Mouse (Mus musculus) bone marrow, adult 2 months (tissue): ENCODE data around the gene Fer.

ENCODE experiments used
- CTCF ChIP-seq: fragments of 200-500 bp; IDR thresholded peaks from 2 replicates; pipeline ENCODE4 v1.5.1; 2011; ENCODE audit warnings: low read length, control low read depth; ENCODE audit not compliant: control insufficient read depth, insufficient read depth
- POLR2A ChIP-seq: fragments of 200-500 bp; IDR thresholded peaks from 2 replicates; pipeline ENCODE4 v1.6.1; 2011; ENCODE audit warnings: low read depth, mild to moderate bottlenecking, control low read depth, low read length, borderline replicate concordance; ENCODE audit not compliant: control insufficient read depth

DNA sequence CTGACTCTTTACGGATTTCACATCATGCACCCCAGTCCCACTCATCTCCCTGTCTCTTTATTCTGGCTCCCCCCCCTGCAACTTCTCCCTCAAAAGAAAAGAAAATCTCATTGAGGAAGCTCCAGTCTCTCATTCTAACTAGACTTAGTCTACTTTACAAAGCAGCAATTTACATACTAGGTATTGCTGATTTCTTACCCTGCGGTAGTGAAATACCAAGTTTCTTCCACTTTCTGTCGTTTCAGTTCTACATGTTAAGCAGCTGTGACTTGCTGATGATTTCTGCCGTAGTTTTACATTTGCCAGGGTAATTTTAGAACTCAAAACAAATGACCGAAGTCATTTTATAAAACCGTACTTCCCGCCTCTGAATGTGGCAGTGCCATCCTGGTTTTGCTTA lies 8.9 kb downstream of the Fer start:
- no peak for TF ChIP-seq POLR2A
- TF ChIP-seq CTCF, result no peak
